Mouse (Mus musculus) liver, adult 2 months (tissue): ENCODE measurements at regions not wholly inside any gene's neighbourhood (a gene's known extent, or its start where the extent isn't known, plus 50 kb on each side); places are given as distances from the start of the nearest gene placed in this dataset.

Experiments
- DNase-seq: peaks from one replicate; pipeline ENCODE4 v3.0.0-alpha.2; 2011; ENCODE audit warnings: low read depth, low spot score; ENCODE audit errors: extremely low read depth
- H3K27ac ChIP-seq: fragments of 200-500 bp; replicated peaks from 2 replicates; pipeline ENCODE4 v1.5.1; 2012; ENCODE audit warnings: low read depth, mild to moderate bottlenecking, control low read depth, inconsistent platforms, low read length; ENCODE audit not compliant: insufficient read depth
- H3K27me3 ChIP-seq: fragments of 200-500 bp; 2 replicates; pipeline ENCODE4 v1.6.1; 2012; ENCODE audit warnings: mild to moderate bottlenecking, moderate library complexity, low read length, inconsistent platforms; ENCODE audit not compliant: control insufficient read depth, insufficient read depth
- H3K36me3 ChIP-seq: fragments of 200-500 bp; 2 replicates; pipeline ENCODE4 v1.6.1; 2012; ENCODE audit warnings: low read length, inconsistent platforms; ENCODE audit not compliant: control insufficient read depth, insufficient read depth
- H3K4me1 ChIP-seq: fragments of 200-500 bp; 2 replicates; pipeline ENCODE4 v1.6.1; 2011; ENCODE audit warnings: low read length; ENCODE audit not compliant: control insufficient read depth, insufficient read depth
- H3K4me3 ChIP-seq: fragments of 200-500 bp; 2 replicates; pipeline ENCODE4 v1.5.1; 2011; ENCODE audit warnings: low read depth, mild to moderate bottlenecking, control low read depth, low read length, moderate library complexity; ENCODE audit not compliant: insufficient read depth
- H3K79me2 ChIP-seq: fragments of 200-500 bp; 2 replicates; pipeline ENCODE4 v1.6.1; 2012; ENCODE audit warnings: inconsistent platforms, mild to moderate bottlenecking, low read length, moderate library complexity; ENCODE audit not compliant: control insufficient read depth, insufficient read depth
- H3K9ac ChIP-seq: fragments of 200-500 bp; 2 replicates; pipeline ENCODE4 v1.6.1; 2012; ENCODE audit warnings: low read depth, mild to moderate bottlenecking, control low read depth, inconsistent platforms, low read length
- CTCF ChIP-seq: fragments of 200-500 bp; IDR thresholded peaks from 2 replicates; pipeline ENCODE4 v1.5.1; 2011; ENCODE audit warnings: low read depth, low read length, control low read depth
- POLR2A ChIP-seq: fragments of 200-500 bp; IDR thresholded peaks from 2 replicates; pipeline ENCODE4 v1.6.1; 2011; ENCODE audit warnings: low read length, control low read depth; ENCODE audit not compliant: insufficient read depth; ENCODE audit errors: extremely low read depth
- WGBS: fragments of 180-500 bp; shearing (Covaris S2); methylation state at CpG from one replicate; pipeline ENCODE4 v1.1.7; 2018; 5-methylcytosine and 5-hydroxymethylcytosine counted together

DNA sequence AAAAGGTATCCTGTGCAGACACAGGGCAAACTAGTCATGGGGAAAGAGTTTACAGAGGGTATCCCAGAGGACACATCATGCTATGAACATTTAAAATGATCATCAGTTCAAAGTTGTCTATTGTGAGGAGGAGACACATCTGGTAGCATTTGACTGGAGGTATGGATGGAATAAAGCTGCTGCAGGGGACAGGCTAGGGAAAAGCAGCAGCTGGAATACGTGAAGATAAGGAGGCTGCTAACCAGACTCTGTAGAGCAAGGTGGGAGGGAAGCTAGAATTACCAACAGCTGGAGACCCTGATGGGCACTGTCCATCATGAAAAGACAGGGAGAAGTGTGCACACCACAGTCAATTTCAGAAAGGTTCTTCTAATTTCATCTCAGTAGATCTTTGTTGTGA, 1268.9 kb downstream of the Defb40 start:
- Histone ChIP-seq H3K4me1 (no peaks in the 10 kb centered on the region), H3K9ac (no peak overlapping the region), H3K79me2 (no peaks in the 10 kb centered on the region), H3K36me3 (no peaks in the 10 kb centered on the region), H3K27ac (no peak overlapping the region), H3K4me3 (no peak overlapping the region), H3K27me3 (no peaks in the 10 kb centered on the region)
- TF ChIP-seq POLR2A, result no peak
- no peak for TF ChIP-seq CTCF
- WGBS, result 74% methylated on average over 1 of the region's 1 CpGs
- no peak for DNase-seq

DNA sequence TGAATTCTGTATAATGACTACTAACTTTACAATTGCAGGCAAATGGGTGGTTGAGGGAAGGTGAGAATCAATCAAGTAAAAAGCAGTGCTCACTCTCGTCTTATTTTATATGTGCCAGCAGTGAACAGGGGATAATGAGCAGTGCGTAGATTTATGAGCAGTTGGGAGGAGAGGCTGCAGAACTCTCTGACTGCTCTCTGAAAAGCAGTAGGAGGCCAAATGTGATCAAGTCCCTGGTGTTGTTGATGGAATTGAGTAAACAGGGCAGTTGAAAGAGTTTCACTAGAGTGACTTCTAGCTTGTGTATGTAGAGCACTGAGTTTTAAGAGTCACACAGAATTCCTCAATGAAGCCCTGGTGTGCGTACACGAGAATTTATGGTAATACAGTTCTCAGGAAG, 1269.6 kb downstream of the Defb40 start:
- WGBS, result 85% methylated on average over 4 of the region's 4 CpGs
- no peak overlapping the region for H3K27ac ChIP-seq
- TF ChIP-seq POLR2A, result no peak
- TF ChIP-seq CTCF, result no peak

DNA sequence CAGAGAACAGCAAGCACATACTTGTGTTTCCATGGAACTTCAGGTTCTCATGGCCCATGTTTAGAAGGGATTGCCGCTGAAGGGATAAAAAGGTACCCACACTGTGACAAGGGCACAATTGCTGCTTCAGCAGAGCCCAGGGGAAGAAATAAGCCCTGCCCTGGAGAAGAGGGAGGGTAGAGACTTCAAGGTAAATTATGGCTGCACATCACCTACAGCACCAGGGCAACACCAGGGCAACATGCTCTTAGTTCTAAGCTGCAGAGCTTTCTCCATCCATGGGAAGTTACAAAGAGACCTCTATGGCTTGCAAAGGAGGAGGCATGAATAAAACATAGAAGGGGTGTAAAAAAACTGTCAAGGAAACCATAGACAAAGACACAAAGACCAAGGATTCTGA, 1273.8 kb downstream of the Defb40 start:
- Histone ChIP-seq H3K9ac (no peak overlapping the region), H3K79me2 (no peaks in the 10 kb centered on the region), H3K27ac (no peak overlapping the region), H3K4me3 (no peak overlapping the region), H3K27me3 (no peaks in the 10 kb centered on the region), H3K4me1 (no peaks in the 10 kb centered on the region), H3K36me3 (no peaks in the 10 kb centered on the region)
- TF ChIP-seq POLR2A (no peak), CTCF (no peak)
- DNase-seq, result no peak
- 91% methylated on average over 1 of the region's 1 CpGs for WGBS

More for the DNA sequence above, 1269.6 kb downstream of the Defb40 start:
- no peak overlapping the region for H3K4me3 ChIP-seq
- H3K79me2 ChIP-seq, result no peaks in the 10 kb centered on the region
- H3K27me3 ChIP-seq, result no peaks in the 10 kb centered on the region
- no peak overlapping the region for H3K9ac ChIP-seq
- no peaks in the 10 kb centered on the region for H3K36me3 ChIP-seq
- no peak for DNase-seq
- no peaks in the 10 kb centered on the region for H3K4me1 ChIP-seq

DNA sequence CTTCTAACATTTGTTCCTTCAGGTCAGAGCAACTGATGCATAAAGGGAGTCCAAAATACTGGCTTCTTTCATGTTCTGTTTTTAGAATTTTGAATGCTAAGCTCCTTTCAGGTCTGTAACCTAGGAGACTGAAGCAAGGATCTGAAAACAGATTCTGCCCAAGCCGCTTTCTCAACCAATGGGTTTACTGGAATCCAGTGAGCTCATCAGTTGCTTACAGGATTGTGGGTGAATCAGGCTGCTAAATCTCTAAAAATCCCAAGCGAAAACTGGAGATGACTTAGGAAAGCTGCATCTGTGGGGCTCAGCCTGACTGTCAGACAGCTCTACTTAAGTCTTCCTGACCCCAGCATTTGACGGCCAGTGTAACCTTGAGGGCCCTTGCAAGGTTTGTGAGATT, 1277.7 kb downstream of the Defb40 start:
- 78% methylated on average over 3 of the region's 3 CpGs for WGBS
- Histone ChIP-seq H3K9ac (no peak overlapping the region), H3K79me2 (no peaks in the 10 kb centered on the region), H3K36me3 (no peaks in the 10 kb centered on the region), H3K27ac (no peak overlapping the region), H3K27me3 (no peaks in the 10 kb centered on the region), H3K4me1 (no peaks in the 10 kb centered on the region), H3K4me3 (no peak overlapping the region)
- TF ChIP-seq POLR2A, result no peak
- no peak for TF ChIP-seq CTCF
- peak; percentile 7 for DNase-seq

DNA sequence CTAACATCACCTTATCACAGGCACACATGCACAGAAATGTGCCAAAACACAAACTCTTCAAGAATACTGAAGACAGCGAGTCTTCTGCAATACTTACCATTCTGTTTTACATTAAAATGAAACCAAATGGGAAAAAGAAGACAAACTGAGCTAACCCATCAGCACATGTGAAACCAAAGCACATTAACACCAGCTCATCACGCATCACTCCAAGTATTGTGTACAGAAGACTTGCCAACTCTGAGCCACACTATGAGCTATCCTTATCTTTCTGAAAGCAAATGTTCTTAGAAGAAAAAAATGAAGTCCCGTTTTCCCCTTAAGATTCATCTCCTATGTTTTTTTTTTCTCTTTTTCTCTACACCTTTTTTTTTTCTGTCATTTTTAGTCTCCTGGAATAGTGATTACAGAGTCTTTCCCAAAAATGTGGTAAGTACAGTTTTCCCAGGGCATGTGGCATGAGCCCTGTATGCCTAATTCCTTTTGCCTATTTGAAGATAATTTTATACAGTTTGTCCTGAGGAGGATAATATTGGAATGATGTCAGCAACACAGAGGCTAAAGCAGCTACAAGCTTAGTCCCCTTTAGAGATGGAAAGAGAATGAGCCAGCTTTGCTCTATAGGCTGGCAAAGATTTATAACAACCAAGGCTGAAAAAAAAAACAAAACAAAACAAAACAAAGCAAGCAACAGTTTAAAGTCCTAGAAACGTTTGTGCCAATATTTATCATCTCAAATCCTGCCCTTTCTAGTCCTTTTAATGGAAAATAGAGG, 1287.8 kb downstream of the Defb40 start:
- Histone ChIP-seq H3K27me3 (no peaks in the 10 kb centered on the region), H3K36me3 (no peaks in the 10 kb centered on the region), H3K79me2 (no peaks in the 10 kb centered on the region), H3K9ac (no peak overlapping the region), H3K4me1 (no peaks in the 10 kb centered on the region), H3K27ac (no peak overlapping the region), H3K4me3 (no peak overlapping the region)
- 71% methylated on average over 4 of the region's 4 CpGs for WGBS
- no peak for DNase-seq
- TF ChIP-seq CTCF (no peak), POLR2A (no peak)

DNA sequence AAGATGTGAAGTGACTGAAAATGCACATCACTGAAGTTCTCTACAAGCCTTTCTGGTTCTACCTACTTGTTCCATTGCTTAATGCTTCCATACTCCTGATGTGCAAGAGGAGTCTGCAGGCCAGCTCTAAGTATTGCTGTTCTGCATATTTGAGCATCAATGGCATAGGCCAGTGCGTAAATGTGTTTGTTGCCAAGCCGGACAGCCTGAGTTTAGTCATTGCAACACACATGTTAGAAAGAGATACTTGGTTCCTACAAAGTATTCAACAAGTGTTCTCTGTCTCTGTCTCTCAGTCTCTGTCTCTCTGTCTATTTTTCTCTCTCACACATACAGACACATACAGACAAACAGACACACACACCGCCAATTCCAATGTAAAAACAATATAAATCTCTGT, 1288.4 kb downstream of the Defb40 start:
- no peaks in the 10 kb centered on the region for H3K36me3 ChIP-seq
- no peaks in the 10 kb centered on the region for H3K4me1 ChIP-seq
- no peak overlapping the region for H3K27ac ChIP-seq
- no peaks in the 10 kb centered on the region for H3K27me3 ChIP-seq
- H3K9ac ChIP-seq, result no peak overlapping the region
- no peak overlapping the region for H3K4me3 ChIP-seq
- no peak for TF ChIP-seq POLR2A
- H3K79me2 ChIP-seq, result no peaks in the 10 kb centered on the region
- WGBS, result 90% methylated on average over 3 of the region's 3 CpGs
- no peak for DNase-seq
